Mouse (Mus musculus) CH12.LX (cell line): ENCODE measurements at regions not wholly inside any gene's neighbourhood (a gene's known extent, or its start where the extent isn't known, plus 50 kb on each side); places are given as distances from the start of the nearest gene placed in this dataset.

Experiments used
- CTCF ChIP-seq, 2 experiments: IDR thresholded peaks in 1 of 2; conservative IDR thresholded peaks in 1 of 2; 2 replicates each; pipeline ENCODE4 v1.5.1; 2011 to 2012; ENCODE audit warnings: low read depth in 2 of 2, low read length in 2 of 2, improper control_type of control experiment in 1 of 2, inconsistent platforms in 1 of 2, mild to moderate bottlenecking in 1 of 2, moderate library complexity in 1 of 2
- USF2 ChIP-seq: conservative IDR thresholded peaks from 2 replicates; pipeline ENCODE4 v1.6.1; 2011; ENCODE audit warnings: low read depth, low read length, improper control_type of control experiment

DNA sequence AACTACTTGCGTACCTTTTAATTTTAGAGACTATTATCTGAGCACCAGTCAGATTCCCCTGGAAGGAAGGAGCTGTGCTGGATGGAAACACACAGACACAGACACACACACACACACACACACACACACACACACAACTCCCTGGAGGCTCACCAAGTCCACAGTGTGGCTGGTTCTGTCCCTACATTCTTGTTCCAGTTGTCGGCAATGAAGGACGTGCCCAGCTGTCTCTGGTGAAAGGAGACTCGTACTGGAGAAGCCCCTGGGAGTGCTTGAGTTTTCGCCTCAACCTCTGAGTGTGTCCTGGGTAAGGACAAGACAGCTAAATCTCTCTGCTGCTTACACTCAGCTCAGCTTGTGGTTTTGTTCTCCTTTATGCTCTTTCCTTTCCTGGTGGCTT is 54.3 kb upstream of the Plcl2 start:
- no peak for TF ChIP-seq USF2
- TF ChIP-seq CTCF (conservative IDR thresholded peaks at IDR 0.05 in 1 of 2, IDR thresholded peaks at IDR 0.05 in 1 of 2; ENCODE audit: low read depth in 2 of 2, low read length in 2 of 2), result no peak
